Mouse (Mus musculus) heart, adult 8-10 months (tissue): Measurements from ENCODE around the gene Rgcc. TPM values are rescaled to one million over a fixed set of nuclear protein-coding genes. Genes with fewer than 3 reads are reported as not detected.
A peak's percentile ranks its signal among the peaks of the same experiment; 100 is the strongest.

ENCODE experiments used
- DNase-seq: peaks from one replicate; pipeline ENCODE4 v3.0.0; 2022; ENCODE audit warnings: low spot score
- total RNA-seq, 4 experiments: library from RNA; stranded (reverse); gene quantifications; 2 replicates each; pipeline ENCODE4 v1.2.4; 2022

Gene Rgcc
- total RNA-seq, 4 experiments from 2014 or later, result 34.3 to 72.1 (median 56.2) TPM

GRCm38 (mm10) chr14:79278927-79279326, 22.5 kb downstream of the Rgcc start:
- DNase-seq, result no peak

GRCm38 (mm10) chr14:79277922-79278321, 23.5 kb downstream of the Rgcc start:
- DNase-seq, result peak; percentile 81

- no peak for DNase-seq
Measured at GRCm38 (mm10) chr14:79275870-79276395, 25.5 kb downstream of the Rgcc start.

GRCm38 (mm10) chr14:79275441-79275840, 26.0 kb downstream of the Rgcc start:
- DNase-seq, result no peak

GRCm38 (mm10) chr14:79273697-79274477, 27.6 kb downstream of the Rgcc start:
- peak; percentile 74 for DNase-seq

GRCm38 (mm10) chr14:79272991-79273390, 28.5 kb downstream of the Rgcc start:
- DNase-seq, result no peak

GRCm38 (mm10) chr14:79272188-79272694, 29.2 kb downstream of the Rgcc start:
- peak; percentile 48 for DNase-seq

GRCm38 (mm10) chr14:79269551-79269950, 31.9 kb downstream of the Rgcc start:
- DNase-seq, result peak; percentile 80

- no peak for DNase-seq
Measured at GRCm38 (mm10) chr14:79267878-79268277, 33.6 kb downstream of the Rgcc start.

- no peak for DNase-seq
Measured at GRCm38 (mm10) chr14:79267382-79267781, 34.1 kb downstream of the Rgcc start.

GRCm38 (mm10) chr14:79266408-79266807, 35.0 kb downstream of the Rgcc start:
- no peak for DNase-seq

GRCm38 (mm10) chr14:79265738-79266137, 35.7 kb downstream of the Rgcc start:
- DNase-seq, result no peak

GRCm38 (mm10) chr14:79263321-79263720, 38.1 kb downstream of the Rgcc start:
- DNase-seq, result no peak

GRCm38 (mm10) chr14:79262677-79263076, 38.8 kb downstream of the Rgcc start:
- DNase-seq, result no peak

- DNase-seq, result no peak
Measured at GRCm38 (mm10) chr14:79259062-79259779, 42.2 kb downstream of the Rgcc start.

- DNase-seq, result no peak
Measured at GRCm38 (mm10) chr14:79256656-79257055, 44.8 kb downstream of the Rgcc start.

GRCm38 (mm10) chr14:79255786-79256185, 45.7 kb downstream of the Rgcc start:
- no peak for DNase-seq

- DNase-seq, result no peak
Measured at GRCm38 (mm10) chr14:79251727-79252285, 49.6 kb downstream of the Rgcc start.

GRCm38 (mm10) chr14:79244571-79244970, 56.9 kb downstream of the Rgcc start:
- DNase-seq, result no peak

GRCm38 (mm10) chr14:79243038-79243883, 58.2 kb downstream of the Rgcc start:
- no peak for DNase-seq

- DNase-seq, result no peak
Measured at GRCm38 (mm10) chr14:79242386-79242720, 59.1 kb downstream of the Rgcc start.
